Mouse (Mus musculus): Measurements from ENCODE around the gene Chst5.

DNA sequence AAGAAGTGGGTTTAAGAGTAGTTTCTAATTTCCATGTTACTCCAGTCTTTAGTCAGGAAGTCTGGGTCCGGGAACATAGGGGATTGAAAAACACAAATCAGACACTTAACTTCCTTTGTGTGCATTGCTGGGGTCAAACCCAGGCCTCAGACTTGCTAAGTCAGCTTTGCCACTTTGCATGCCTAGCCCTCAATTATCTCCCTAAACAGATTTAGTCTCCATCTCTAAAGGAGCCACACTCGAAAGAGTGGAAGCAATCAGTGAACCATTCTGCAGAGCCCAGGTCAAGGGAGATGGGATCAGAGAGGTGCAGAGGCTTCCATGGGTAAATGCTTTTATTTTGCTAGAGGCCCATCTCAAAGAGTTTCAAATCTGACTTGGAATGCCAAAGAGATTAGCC lies 41.6 kb downstream of the Chst5 start:
- TF ChIP-seq CTCF (IDR thresholded peaks at IDR 0.05; ENCODE audit: extremely low read depth, insufficient read depth, insufficient read length, insufficient replicate concordance) (no peak), POLR2A (IDR thresholded peaks at IDR 0.05; ENCODE audit: low read depth, low read length) (no peak)
